Mouse (Mus musculus) bone marrow, adult 2 months (tissue): Measurements from ENCODE around the gene Six3. TPM values are rescaled to one million over a fixed set of nuclear protein-coding genes. Genes with fewer than 3 reads are reported as not detected.

ENCODE experiments used
- H3K27ac ChIP-seq: fragments of 200-500 bp; 2 replicates; pipeline ENCODE4 v1.5.1; 2012; ENCODE audit warnings: low read depth, mild to moderate bottlenecking, control low read depth, inconsistent platforms, low read length; ENCODE audit not compliant: control insufficient read depth, poor library complexity, insufficient read depth
- H3K4me1 ChIP-seq: fragments of 200-500 bp; 2 replicates; pipeline ENCODE4 v1.6.1; 2011; ENCODE audit warnings: low read length; ENCODE audit not compliant: control insufficient read depth, insufficient read depth
- H3K4me3 ChIP-seq: fragments of 200-500 bp; replicated peaks from 2 replicates; pipeline ENCODE3; 2011; ENCODE audit warnings: mild to moderate bottlenecking, low read depth, low read length, control low read depth; ENCODE audit not compliant: control insufficient read depth
- CTCF ChIP-seq: fragments of 200-500 bp; IDR thresholded peaks from 2 replicates; pipeline ENCODE4 v1.5.1; 2011; ENCODE audit warnings: low read length, control low read depth; ENCODE audit not compliant: control insufficient read depth, insufficient read depth
- POLR2A ChIP-seq: fragments of 200-500 bp; IDR thresholded peaks from 2 replicates; pipeline ENCODE4 v1.6.1; 2011; ENCODE audit warnings: low read depth, mild to moderate bottlenecking, control low read depth, low read length, borderline replicate concordance; ENCODE audit not compliant: control insufficient read depth
- WGBS: fragments of 180-500 bp; shearing (Covaris S2); methylation state at CpG from one replicate; pipeline ENCODE4 v1.1.7; 2018; 5-methylcytosine and 5-hydroxymethylcytosine counted together
- polyA plus RNA-seq: library from polyadenylated mRNA; stranded (reverse); fragments of >200 nt; gene quantifications from 2 replicates; pipeline ENCODE4 v1.2.4, GENCODE M21; 2011; ENCODE audit warnings: low replicate concordance; ENCODE audit not compliant: missing spikeins, insufficient read depth, insufficient read length

The Six3 gene
- not detected in 2 replicates for polyA plus RNA-seq

GRCm38 (mm10) chr17:85613266-85613860 lies at the start of gene Six3:
Six3 (plus strand) TSS chr17:85613608.
- 3% methylated on average over 27 of the region's 30 CpGs for WGBS
- TF ChIP-seq POLR2A (no peak), CTCF (no peak)
- H3K27ac ChIP-seq, result no peak within 1 kb of the TSS

DNA sequence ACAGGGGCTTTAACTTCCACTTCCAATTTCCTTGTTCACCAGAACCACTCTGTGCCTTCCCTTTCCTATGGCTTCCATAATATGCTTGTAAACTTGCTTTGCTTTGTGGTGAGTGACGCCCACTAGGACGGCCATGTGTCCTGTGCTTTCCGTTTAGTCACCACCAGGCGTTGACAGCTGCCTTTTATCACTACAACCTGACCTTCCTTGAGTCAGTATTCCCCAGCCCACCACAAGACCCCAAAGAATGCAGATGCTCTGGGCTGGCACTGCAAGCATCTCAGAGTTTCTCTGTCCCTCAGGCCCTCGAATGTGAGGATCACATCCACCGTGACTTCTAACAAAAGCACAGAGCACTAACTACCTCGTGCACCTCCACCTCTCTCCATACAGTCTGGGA lies 49.3 kb upstream of the Six3 start:
- TF ChIP-seq POLR2A (no peak), CTCF (no peak)
- Histone ChIP-seq H3K4me3 (no peak overlapping the region), H3K27ac (no peak overlapping the region), H3K4me1 (no peaks in the 10 kb centered on the region)
- 77% methylated on average over 7 of the region's 7 CpGs for WGBS

More at GRCm38 (mm10) chr17:85613266-85613860, at the start of gene Six3:
- H3K4me1 ChIP-seq, result no peaks in the 10 kb centered on the region
- H3K4me3 ChIP-seq, result no peak within 1 kb of the TSS

DNA sequence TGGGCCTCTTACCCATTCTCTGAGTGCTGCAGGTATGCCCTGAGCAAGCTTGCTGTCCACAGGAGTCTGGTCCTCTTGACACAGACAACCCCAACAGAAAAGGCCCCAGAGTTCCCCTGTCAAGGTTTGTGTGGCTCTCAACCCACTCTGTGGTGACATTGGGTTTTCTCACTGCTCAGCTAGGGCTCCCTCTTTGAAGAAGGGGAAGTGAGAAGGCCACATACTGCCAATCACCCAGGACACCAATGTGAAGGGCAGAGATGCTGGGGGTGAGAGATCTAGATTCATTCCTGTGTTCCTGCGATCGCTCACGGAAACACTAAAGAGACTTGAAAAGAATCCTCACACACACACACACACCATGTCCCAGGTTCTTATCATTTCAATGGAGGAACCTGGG lies 39.4 kb upstream of the Six3 start:
- TF ChIP-seq CTCF (no peak), POLR2A (no peak)
- Histone ChIP-seq H3K4me1 (no peaks in the 10 kb centered on the region), H3K27ac (no peak overlapping the region), H3K4me3 (no peak overlapping the region)
- WGBS, result 68% methylated on average over 3 of the region's 3 CpGs

- Histone ChIP-seq H3K4me3 (no peak overlapping the region), H3K4me1 (no peaks in the 10 kb centered on the region), H3K27ac (no peak overlapping the region)
- 63% methylated on average over 5 of the region's 5 CpGs for WGBS
- no peak for TF ChIP-seq POLR2A
These were observed 35.1 kb upstream of the Six3 start for GRCm38 (mm10) chr17:85578290-85578689.

- Histone ChIP-seq H3K27ac (no peak overlapping the region), H3K4me3 (no peak overlapping the region), H3K4me1 (no peaks in the 10 kb centered on the region)
- WGBS, result 81% methylated on average over 10 of the region's 10 CpGs
- TF ChIP-seq CTCF (no peak), POLR2A (no peak)
These were observed 34.1 kb upstream of the Six3 start for GRCm38 (mm10) chr17:85579350-85579749.

DNA sequence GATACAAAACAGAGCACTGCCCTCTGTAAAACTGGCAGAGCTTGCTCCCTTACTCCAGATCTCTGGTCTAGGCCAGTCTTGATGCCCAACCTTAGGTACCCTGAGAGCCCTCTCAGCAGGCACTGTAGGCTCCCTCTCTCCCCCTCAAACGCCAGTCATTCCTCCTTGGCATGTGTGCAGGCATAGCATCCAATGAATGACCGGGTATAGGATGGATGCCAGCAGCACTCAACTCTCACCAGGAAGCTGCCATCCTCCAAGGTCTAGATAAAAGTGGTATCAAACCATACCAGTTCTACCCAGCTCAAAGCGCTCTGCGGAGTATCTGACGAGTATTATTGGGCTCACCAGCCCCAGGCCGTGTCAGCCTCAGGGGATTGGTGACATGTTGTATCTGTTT lies 33.2 kb upstream of the Six3 start:
- TF ChIP-seq CTCF (no peak), POLR2A (no peak)
- Histone ChIP-seq H3K4me1 (no peaks in the 10 kb centered on the region), H3K4me3 (no peak overlapping the region), H3K27ac (no peak overlapping the region)
- WGBS, result 80% methylated on average over 6 of the region's 6 CpGs

- TF ChIP-seq CTCF, result no peak
- TF ChIP-seq POLR2A, result no peak
- H3K27ac ChIP-seq, result no peak overlapping the region
- H3K4me3 ChIP-seq, result no peak overlapping the region
- 72% methylated on average over 4 of the region's 4 CpGs for WGBS
- no peaks in the 10 kb centered on the region for H3K4me1 ChIP-seq
These were observed 29.2 kb upstream of the Six3 start for GRCm38 (mm10) chr17:85584170-85584569.

- 76% methylated on average over 7 of the region's 7 CpGs for WGBS
- Histone ChIP-seq H3K27ac (no peak overlapping the region), H3K4me3 (no peak overlapping the region), H3K4me1 (no peaks in the 10 kb centered on the region)
- no peak for TF ChIP-seq CTCF
These were observed 28.8 kb upstream of the Six3 start for GRCm38 (mm10) chr17:85584573-85584972.

DNA sequence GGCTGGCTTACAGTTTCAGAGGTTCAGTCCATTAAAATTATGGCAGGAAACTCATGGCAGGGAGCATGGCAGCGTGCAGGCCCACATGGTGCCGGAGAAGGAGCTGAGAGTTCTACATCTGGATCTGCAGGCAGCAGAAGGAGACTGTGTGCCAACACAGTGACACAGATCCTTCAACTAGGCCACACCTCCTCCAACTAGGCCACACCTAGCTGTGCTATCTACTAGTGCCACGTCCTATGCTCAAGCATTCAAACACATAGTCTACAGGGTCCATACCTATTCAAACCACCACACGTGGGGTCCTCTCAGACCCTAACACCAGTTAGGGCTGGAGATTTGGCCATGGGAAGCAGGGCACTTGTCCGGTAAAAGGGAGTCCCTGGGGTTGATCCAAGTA lies 27.6 kb upstream of the Six3 start:
- 75% methylated on average over 5 of the region's 5 CpGs for WGBS
- no peak overlapping the region for H3K27ac ChIP-seq
- no peaks in the 10 kb centered on the region for H3K4me1 ChIP-seq
- TF ChIP-seq POLR2A, result no peak
- no peak for TF ChIP-seq CTCF
- H3K4me3 ChIP-seq, result no peak overlapping the region
